Mouse (Mus musculus): ENCODE results near the gene Cphx2. TPM values are rescaled to one million over a fixed set of nuclear protein-coding genes. Genes with fewer than 3 reads are reported as not detected.
"Not testable (repeated sequence)": the region's sequence is repeated elsewhere in the genome, so short reads cannot be mapped to it uniquely, and the experiment has no call there.

Cphx2 gene
- not detected in 2 replicates for polyA plus RNA-seq (2014; fragmentation: Nextera tagmentation; extraction: Ambion mirVana)

- not testable (repeated sequence) for H3K27ac ChIP-seq (ENCODE audit: low read depth, low read length); H3K4me3 ChIP-seq (ENCODE audit: low read length); H3K36me3 ChIP-seq (ENCODE audit: control insufficient read depth, insufficient read depth, low read length); H3K4me2 ChIP-seq (replicated peaks; ENCODE audit: low read depth, low read length); H3K9ac ChIP-seq (ENCODE audit: low read depth, low read length); H3K9me3 ChIP-seq (ENCODE audit: control insufficient read depth, low read length); H3K27me3 ChIP-seq (ENCODE audit: control insufficient read depth, insufficient read depth, low read length); H3K4me1 ChIP-seq (ENCODE audit: control insufficient read depth, insufficient read depth, low read length); ATAC-seq (ENCODE audit: low FRiP score, low TSS enrichment)
- no CpG with 5 or more reads among the region's 6 CpGs for WGBS
Observed at GRCm38 (mm10) chr14:26081216-26081615, at the start of gene Cphx2. TSS of gene Cphx2 (plus strand) at chr14:26081516.

- not testable (repeated sequence) for ATAC-seq (ENCODE audit: low FRiP score, low TSS enrichment); H3K4me1 ChIP-seq (ENCODE audit: control insufficient read depth, insufficient read depth, low read length); H3K9ac ChIP-seq (ENCODE audit: low read depth, low read length); H3K27ac ChIP-seq (ENCODE audit: low read depth, low read length); H3K9me3 ChIP-seq (ENCODE audit: control insufficient read depth, low read length); H3K27me3 ChIP-seq (ENCODE audit: control insufficient read depth, insufficient read depth, low read length); H3K4me2 ChIP-seq (replicated peaks; ENCODE audit: low read depth, low read length); H3K36me3 ChIP-seq (ENCODE audit: control insufficient read depth, insufficient read depth, low read length); H3K4me3 ChIP-seq (ENCODE audit: low read length)
- WGBS = no CpG with 5 or more reads among the region's 3 CpGs
Observed at GRCm38 (mm10) chr14:26034364-26034763, 47.0 kb upstream of the Cphx2 start.

GRCm38 (mm10) chr14:26035439-26035838 lies 45.9 kb upstream of the Cphx2 start:
- ATAC-seq (ENCODE audit: low FRiP score, low TSS enrichment); H3K4me1 ChIP-seq (ENCODE audit: control insufficient read depth, insufficient read depth, low read length): not testable (repeated sequence)
- WGBS = no CpG with 5 or more reads among the region's 6 CpGs

GRCm38 (mm10) chr14:26042611-26043010 lies 38.7 kb upstream of the Cphx2 start, which contains the start of gene Gm9780:
TSS of gene Gm9780 (minus strand) at chr14:26042711.
- not testable (repeated sequence) for H3K9me3 ChIP-seq (ENCODE audit: control insufficient read depth, low read length); ATAC-seq (ENCODE audit: low FRiP score, low TSS enrichment); H3K9ac ChIP-seq (ENCODE audit: low read depth, low read length); H3K4me3 ChIP-seq (ENCODE audit: low read length); H3K27ac ChIP-seq (ENCODE audit: low read depth, low read length); H3K36me3 ChIP-seq (ENCODE audit: control insufficient read depth, insufficient read depth, low read length); H3K27me3 ChIP-seq (ENCODE audit: control insufficient read depth, insufficient read depth, low read length); H3K4me1 ChIP-seq (ENCODE audit: control insufficient read depth, insufficient read depth, low read length); H3K4me2 ChIP-seq (replicated peaks; ENCODE audit: low read depth, low read length)
- no CpG with 5 or more reads among the region's 26 CpGs for WGBS

More at GRCm38 (mm10) chr14:26035439-26035838, 45.9 kb upstream of the Cphx2 start:
- H3K4me3 ChIP-seq (ENCODE audit: low read length); H3K27me3 ChIP-seq (ENCODE audit: control insufficient read depth, insufficient read depth, low read length); H3K9ac ChIP-seq (ENCODE audit: low read depth, low read length); H3K36me3 ChIP-seq (ENCODE audit: control insufficient read depth, insufficient read depth, low read length); H3K4me2 ChIP-seq (replicated peaks; ENCODE audit: low read depth, low read length); H3K9me3 ChIP-seq (ENCODE audit: control insufficient read depth, low read length); H3K27ac ChIP-seq (ENCODE audit: low read depth, low read length): not testable (repeated sequence)

GRCm38 (mm10) chr14:26045007-26045406 lies 36.3 kb upstream of the Cphx2 start:
- no CpG with 5 or more reads among the region's 5 CpGs for WGBS
- not testable (repeated sequence) for ATAC-seq (ENCODE audit: low FRiP score, low TSS enrichment)

GRCm38 (mm10) chr14:26047026-26047425 lies 34.3 kb upstream of the Cphx2 start:
- not testable (repeated sequence) for ATAC-seq (ENCODE audit: low FRiP score, low TSS enrichment); H3K4me1 ChIP-seq (ENCODE audit: control insufficient read depth, insufficient read depth, low read length); H3K4me3 ChIP-seq (ENCODE audit: low read length); H3K9ac ChIP-seq (ENCODE audit: low read depth, low read length); H3K27me3 ChIP-seq (ENCODE audit: control insufficient read depth, insufficient read depth, low read length); H3K4me2 ChIP-seq (replicated peaks; ENCODE audit: low read depth, low read length); H3K9me3 ChIP-seq (ENCODE audit: control insufficient read depth, low read length); H3K36me3 ChIP-seq (ENCODE audit: control insufficient read depth, insufficient read depth, low read length); H3K27ac ChIP-seq (ENCODE audit: low read depth, low read length)
- no CpG with 5 or more reads among the region's 8 CpGs for WGBS

More at GRCm38 (mm10) chr14:26045007-26045406, 36.3 kb upstream of the Cphx2 start:
- H3K27me3 ChIP-seq (ENCODE audit: control insufficient read depth, insufficient read depth, low read length); H3K4me3 ChIP-seq (ENCODE audit: low read length); H3K9ac ChIP-seq (ENCODE audit: low read depth, low read length); H3K27ac ChIP-seq (ENCODE audit: low read depth, low read length); H3K9me3 ChIP-seq (ENCODE audit: control insufficient read depth, low read length); H3K4me2 ChIP-seq (replicated peaks; ENCODE audit: low read depth, low read length); H3K4me1 ChIP-seq (ENCODE audit: control insufficient read depth, insufficient read depth, low read length); H3K36me3 ChIP-seq (ENCODE audit: control insufficient read depth, insufficient read depth, low read length): not testable (repeated sequence)

GRCm38 (mm10) chr14:26048767-26049166 lies 32.5 kb upstream of the Cphx2 start:
- H3K27me3 ChIP-seq (ENCODE audit: control insufficient read depth, insufficient read depth, low read length); H3K9ac ChIP-seq (ENCODE audit: low read depth, low read length); H3K36me3 ChIP-seq (ENCODE audit: control insufficient read depth, insufficient read depth, low read length); H3K4me3 ChIP-seq (ENCODE audit: low read length); H3K9me3 ChIP-seq (ENCODE audit: control insufficient read depth, low read length); ATAC-seq (ENCODE audit: low FRiP score, low TSS enrichment); H3K4me1 ChIP-seq (ENCODE audit: control insufficient read depth, insufficient read depth, low read length); H3K27ac ChIP-seq (ENCODE audit: low read depth, low read length); H3K4me2 ChIP-seq (replicated peaks; ENCODE audit: low read depth, low read length): not testable (repeated sequence)
- WGBS = no CpG with 5 or more reads among the region's 9 CpGs

GRCm38 (mm10) chr14:26058184-26058583 lies 23.1 kb upstream of the Cphx2 start:
- H3K27ac ChIP-seq (ENCODE audit: low read depth, low read length); ATAC-seq (ENCODE audit: low FRiP score, low TSS enrichment): not testable (repeated sequence)
- no CpG with 5 or more reads among the region's 3 CpGs for WGBS

GRCm38 (mm10) chr14:26059362-26059761 lies 22.0 kb upstream of the Cphx2 start:
- H3K4me1 ChIP-seq (ENCODE audit: control insufficient read depth, insufficient read depth, low read length); H3K4me2 ChIP-seq (replicated peaks; ENCODE audit: low read depth, low read length); ATAC-seq (ENCODE audit: low FRiP score, low TSS enrichment); H3K27me3 ChIP-seq (ENCODE audit: control insufficient read depth, insufficient read depth, low read length); H3K27ac ChIP-seq (ENCODE audit: low read depth, low read length); H3K9ac ChIP-seq (ENCODE audit: low read depth, low read length); H3K9me3 ChIP-seq (ENCODE audit: control insufficient read depth, low read length); H3K36me3 ChIP-seq (ENCODE audit: control insufficient read depth, insufficient read depth, low read length); H3K4me3 ChIP-seq (ENCODE audit: low read length): not testable (repeated sequence)
- WGBS = no CpG with 5 or more reads among the region's 6 CpGs

More at GRCm38 (mm10) chr14:26058184-26058583, 23.1 kb upstream of the Cphx2 start:
- not testable (repeated sequence) for H3K4me2 ChIP-seq (replicated peaks; ENCODE audit: low read depth, low read length); H3K27me3 ChIP-seq (ENCODE audit: control insufficient read depth, insufficient read depth, low read length); H3K9ac ChIP-seq (ENCODE audit: low read depth, low read length); H3K4me1 ChIP-seq (ENCODE audit: control insufficient read depth, insufficient read depth, low read length); H3K4me3 ChIP-seq (ENCODE audit: low read length); H3K9me3 ChIP-seq (ENCODE audit: control insufficient read depth, low read length); H3K36me3 ChIP-seq (ENCODE audit: control insufficient read depth, insufficient read depth, low read length)
